Mouse (Mus musculus): Measurements from ENCODE around the gene Fignl2.

The Fignl2 gene

GRCm38 (mm10) chr15:101066920-101067696 lies 11.3 kb downstream of the Fignl2 start:
- DNase-seq (ENCODE audit: low spot score in 2 of 2): no peak

GRCm38 (mm10) chr15:101066364-101066847 lies 12.0 kb downstream of the Fignl2 start:
- DNase-seq (ENCODE audit: low spot score in 2 of 2): no peak

GRCm38 (mm10) chr15:101065069-101065468 lies 13.3 kb downstream of the Fignl2 start:
- no peak for DNase-seq (ENCODE audit: low spot score in 2 of 2)

GRCm38 (mm10) chr15:101060280-101060852 lies 18.0 kb downstream of the Fignl2 start:
- DNase-seq (ENCODE audit: low spot score in 2 of 2): no peak

GRCm38 (mm10) chr15:101059570-101060279 lies 18.6 kb downstream of the Fignl2 start:
- DNase-seq (ENCODE audit: low spot score in 2 of 2): no peak

- DNase-seq (ENCODE audit: low spot score in 2 of 2): no peak
Measured at GRCm38 (mm10) chr15:101056225-101056624, 22.1 kb downstream of the Fignl2 start.

- DNase-seq (ENCODE audit: low spot score in 2 of 2): no peak
Measured at GRCm38 (mm10) chr15:101054541-101054940, 23.8 kb downstream of the Fignl2 start.

GRCm38 (mm10) chr15:101053832-101054459 lies 24.4 kb downstream of the Fignl2 start:
- no peak for DNase-seq (ENCODE audit: low spot score in 2 of 2)

- no peak for DNase-seq (ENCODE audit: low spot score in 2 of 2)
Measured at GRCm38 (mm10) chr15:101052560-101053501, 25.5 kb downstream of the Fignl2 start.

GRCm38 (mm10) chr15:101051869-101052268 lies 26.5 kb downstream of the Fignl2 start:
- no peak for DNase-seq (ENCODE audit: low spot score in 2 of 2)

- DNase-seq (ENCODE audit: low spot score in 2 of 2): no peak
Measured at GRCm38 (mm10) chr15:101048338-101048896, 29.9 kb downstream of the Fignl2 start.

- DNase-seq (ENCODE audit: low spot score in 2 of 2): no peak
Measured at GRCm38 (mm10) chr15:101047194-101047555, 31.2 kb downstream of the Fignl2 start, which contains the start of gene Gm47841. Gene Gm47841, minus strand, starts transcription at chr15:101047397.

GRCm38 (mm10) chr15:101046527-101047193 lies 31.7 kb downstream of the Fignl2 start:
- DNase-seq (ENCODE audit: low spot score in 2 of 2): peak; percentile 48 to 57

GRCm38 (mm10) chr15:101046039-101046526 lies 32.3 kb downstream of the Fignl2 start:
- no peak for DNase-seq (ENCODE audit: low spot score in 2 of 2)

- DNase-seq (ENCODE audit: low spot score in 2 of 2): no peak
Measured at GRCm38 (mm10) chr15:101044531-101044930, 33.8 kb downstream of the Fignl2 start.

- DNase-seq (ENCODE audit: low spot score in 2 of 2): peak in 1 of 2 experiments; percentile 59
Measured at GRCm38 (mm10) chr15:101042613-101043012, 35.8 kb downstream of the Fignl2 start.

- DNase-seq (ENCODE audit: low spot score in 2 of 2): no peak
Measured at GRCm38 (mm10) chr15:101041966-101042365, 36.4 kb downstream of the Fignl2 start.

GRCm38 (mm10) chr15:101039651-101040050 lies 38.7 kb downstream of the Fignl2 start:
- no peak for DNase-seq (ENCODE audit: low spot score in 2 of 2)

GRCm38 (mm10) chr15:101028960-101029359 lies 49.4 kb downstream of the Fignl2 start:
- no peak for DNase-seq (ENCODE audit: low spot score in 2 of 2)

- DNase-seq (ENCODE audit: low spot score in 2 of 2): no peak
Measured at GRCm38 (mm10) chr15:101011352-101011751, 67.0 kb downstream of the Fignl2 start.

Data from urinary bladder, adult 18-20 months (tissue).